Mouse (Mus musculus) heart, adult 18-20 months (tissue): Measurements from ENCODE around the gene 1700016K19Rik. TPM values are rescaled to one million over a fixed set of nuclear protein-coding genes. Genes with fewer than 3 reads are reported as not detected.
A peak's percentile ranks its signal among the peaks of the same experiment; 100 is the strongest.
"Not testable (repeated sequence)": the region's sequence is repeated elsewhere in the genome, so short reads cannot be mapped to it uniquely, and the experiment has no call there.

Experiments used
- DNase-seq, 2 experiments: peaks; one replicate each; pipeline ENCODE4 v3.0.0; 2021 to 2022; ENCODE audit warnings: mixed read lengths in 1 of 2
- total RNA-seq, 2 experiments: library from RNA; stranded (reverse); gene quantifications; 2 replicates each; pipeline ENCODE4 v1.2.3; 2021

Gene 1700016K19Rik
- total RNA-seq, 2 experiments from 2014 or later = 0.64 TPM; not detected in 1

DNA sequence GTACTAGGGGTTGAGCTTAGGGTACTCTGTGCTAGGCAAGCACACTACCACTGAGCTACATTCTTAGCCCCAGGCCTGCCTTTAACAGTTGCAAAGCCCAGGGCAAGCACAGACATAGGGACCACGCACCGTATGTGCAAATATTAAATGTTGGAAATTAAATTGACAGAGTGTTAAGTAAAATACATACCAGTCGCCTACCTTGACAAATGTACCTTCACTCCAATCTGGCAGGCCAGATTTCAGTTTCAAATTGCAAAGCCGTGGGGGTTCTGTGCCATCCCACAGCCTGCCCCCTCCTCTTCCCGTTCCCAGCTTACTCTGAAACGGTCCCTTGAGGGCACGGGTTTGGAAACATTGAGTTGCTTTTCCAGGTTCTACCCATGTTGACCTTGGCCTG, 13.8 kb upstream of the 1700016K19Rik start:
- DNase-seq = no peak

DNA sequence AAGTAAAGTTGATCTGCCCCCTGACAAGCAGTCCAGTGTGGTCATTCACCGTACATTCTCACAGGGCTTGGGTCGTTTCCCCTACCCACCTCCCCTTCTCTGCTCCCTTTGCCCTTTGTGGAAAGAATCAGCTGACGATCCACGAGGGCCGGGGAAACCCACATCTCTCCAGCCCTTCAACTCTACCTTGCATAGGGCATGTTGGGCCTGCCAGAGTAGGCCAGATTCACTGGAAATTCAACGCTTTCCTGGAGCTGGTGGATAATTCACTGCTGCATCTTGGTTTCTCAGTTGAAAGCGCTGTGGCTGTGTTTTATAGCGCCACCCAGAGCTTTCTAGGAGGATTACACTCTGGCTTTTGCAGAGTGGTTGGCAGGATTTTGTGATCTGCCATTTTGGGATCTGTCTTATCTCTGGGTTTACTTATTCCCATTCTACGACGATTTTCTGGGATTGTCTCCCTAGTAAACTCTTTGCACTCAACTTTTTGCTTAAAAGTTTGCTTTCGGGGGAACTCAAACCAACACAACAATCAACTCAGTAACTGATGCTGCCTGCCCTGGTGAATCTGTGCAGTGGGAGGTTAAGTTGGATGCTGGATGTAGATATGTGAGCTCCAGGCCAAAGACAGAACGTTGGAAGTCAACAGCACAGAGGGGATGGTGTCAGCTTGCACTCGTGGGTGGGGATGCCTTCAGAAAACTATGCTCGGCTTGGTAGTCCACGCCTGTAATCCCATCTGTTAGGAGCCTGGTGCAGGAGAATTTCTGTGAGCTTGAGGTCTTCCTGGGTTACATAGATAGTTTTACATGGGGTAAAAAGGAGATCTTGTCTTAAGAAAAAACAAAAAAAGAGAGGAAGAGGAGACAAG, 8.5 kb upstream of the 1700016K19Rik start:
- DNase-seq = no peak

DNA sequence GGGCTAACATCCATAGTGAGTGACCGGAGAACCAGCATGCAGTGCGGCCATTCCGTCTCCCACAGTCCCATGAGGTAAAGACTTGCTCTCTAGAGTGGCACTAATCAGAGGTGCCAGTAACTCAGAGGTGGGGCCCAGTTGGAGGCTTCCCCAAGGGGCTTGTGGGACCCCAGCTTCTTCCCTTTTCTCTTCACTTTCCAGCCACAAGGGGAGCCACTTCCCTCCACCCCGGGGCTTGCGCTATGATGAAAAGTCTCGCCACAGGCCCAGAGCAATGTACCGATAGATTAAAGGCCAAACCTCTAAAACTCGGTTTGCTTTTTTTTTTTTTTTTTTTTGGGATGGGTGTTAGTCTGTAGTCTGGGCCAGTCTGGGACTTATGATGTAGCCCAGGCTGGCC, 7.8 kb upstream of the 1700016K19Rik start:
- DNase-seq = no peak

DNA sequence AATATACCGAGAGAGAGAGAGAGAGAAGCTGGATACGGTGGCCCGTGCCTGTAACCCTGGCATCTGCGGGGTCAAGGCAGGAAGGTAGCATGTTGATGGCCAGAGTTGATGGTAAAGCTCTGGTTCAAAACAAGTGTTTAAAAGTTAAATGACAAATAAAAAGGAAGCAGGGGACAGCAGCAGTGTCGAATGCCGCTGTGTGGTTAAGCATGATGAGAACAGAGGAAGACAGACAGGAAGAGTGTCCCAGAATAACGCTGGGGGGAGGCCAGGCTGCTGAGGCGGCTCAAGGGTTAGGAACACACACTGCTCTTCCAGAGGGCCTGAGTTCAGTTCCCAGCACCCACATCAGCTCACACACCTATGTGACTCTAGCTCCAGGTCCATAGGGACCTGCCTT, 7.2 kb upstream of the 1700016K19Rik start:
- no peak for DNase-seq

DNA sequence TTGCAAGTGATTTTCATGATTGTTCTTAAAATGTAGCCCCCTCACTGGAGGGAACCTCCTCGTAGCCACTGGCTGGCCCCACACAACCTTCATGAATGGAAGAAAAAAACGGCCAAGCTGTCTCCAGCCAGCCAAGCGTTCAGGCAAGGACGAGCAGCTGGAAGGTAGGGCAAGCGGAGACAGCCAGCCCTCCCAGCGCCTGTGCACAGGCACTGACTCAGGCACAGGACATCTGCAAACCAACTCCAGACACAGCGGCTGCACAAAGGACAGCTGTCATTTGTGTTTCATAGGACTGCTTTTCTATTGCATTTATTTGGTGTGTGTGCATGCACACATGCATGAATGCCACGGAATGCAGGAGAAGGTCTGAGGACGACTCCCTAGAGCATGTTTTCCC, 5.4 kb upstream of the 1700016K19Rik start:
- no peak for DNase-seq

DNA sequence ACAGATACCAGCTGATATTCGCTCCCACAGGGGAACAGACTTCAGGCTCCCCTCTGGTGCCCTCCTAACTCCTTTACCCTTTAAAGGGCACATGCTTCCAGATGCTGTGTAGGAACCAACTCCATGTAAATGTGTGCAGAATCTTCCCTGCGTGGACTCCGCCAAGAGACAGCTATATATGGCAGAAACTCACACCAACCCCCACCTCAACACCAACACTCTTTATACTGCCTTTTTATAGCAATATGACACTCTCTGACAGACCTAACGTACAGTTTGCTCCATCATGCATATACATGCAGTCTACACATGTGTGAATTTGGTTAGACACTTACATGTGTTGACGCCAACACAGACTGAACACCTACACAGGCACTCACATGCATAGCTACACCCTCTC, 989 bp downstream of the 1700016K19Rik start:
- DNase-seq = no peak

DNA sequence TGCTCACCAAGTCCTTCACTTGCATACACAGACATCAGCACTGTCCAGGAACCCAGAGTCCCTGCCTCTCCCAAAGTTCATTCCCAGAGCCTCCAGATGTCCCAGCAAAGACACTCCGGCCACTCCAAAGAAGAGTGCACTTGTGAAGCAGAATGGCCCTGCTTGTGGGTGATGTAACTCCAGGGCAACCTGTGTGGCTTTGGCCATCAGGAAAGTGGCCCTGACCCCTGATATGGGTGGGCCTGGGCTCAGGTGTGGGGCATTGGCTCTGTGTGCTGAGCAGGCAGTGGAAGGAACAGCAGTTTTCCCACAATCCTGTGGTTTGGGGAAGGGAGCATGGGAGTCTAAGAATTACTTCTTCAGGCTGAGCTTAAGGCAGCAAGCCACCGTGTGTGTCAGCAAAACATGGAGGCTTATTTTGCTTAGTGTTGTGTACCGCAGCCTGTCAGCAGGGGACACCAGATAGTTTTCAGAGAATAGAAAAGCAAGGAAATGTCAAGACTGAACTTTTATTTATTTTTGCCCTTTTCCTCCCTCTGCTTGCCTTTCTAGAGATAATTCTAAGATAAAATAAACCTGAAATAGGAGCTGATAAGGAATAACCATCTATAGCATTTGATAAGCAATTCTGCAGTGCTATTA, 1.6 kb downstream of the 1700016K19Rik start:
- no peak for DNase-seq

DNA sequence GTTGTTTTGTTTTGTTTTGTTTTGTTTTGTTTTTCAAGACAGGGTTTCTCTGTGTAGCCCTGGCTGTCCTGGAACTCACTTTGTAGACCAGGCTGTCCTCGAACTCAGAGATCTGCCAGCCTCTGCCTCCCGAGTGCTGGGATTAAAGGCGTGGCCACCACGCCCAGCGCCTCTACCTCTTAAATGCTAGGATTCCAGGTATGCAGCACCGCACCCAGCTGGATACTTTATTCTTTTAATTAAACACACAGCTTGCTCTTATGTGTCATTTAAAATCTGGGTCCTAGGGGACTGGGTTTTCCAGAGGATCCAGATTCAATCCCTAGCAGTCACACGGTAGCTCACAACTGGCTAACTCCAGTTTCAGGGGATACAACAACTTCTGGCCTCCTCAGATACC, 4.6 kb downstream of the 1700016K19Rik start:
- DNase-seq = not testable (repeated sequence)

DNA sequence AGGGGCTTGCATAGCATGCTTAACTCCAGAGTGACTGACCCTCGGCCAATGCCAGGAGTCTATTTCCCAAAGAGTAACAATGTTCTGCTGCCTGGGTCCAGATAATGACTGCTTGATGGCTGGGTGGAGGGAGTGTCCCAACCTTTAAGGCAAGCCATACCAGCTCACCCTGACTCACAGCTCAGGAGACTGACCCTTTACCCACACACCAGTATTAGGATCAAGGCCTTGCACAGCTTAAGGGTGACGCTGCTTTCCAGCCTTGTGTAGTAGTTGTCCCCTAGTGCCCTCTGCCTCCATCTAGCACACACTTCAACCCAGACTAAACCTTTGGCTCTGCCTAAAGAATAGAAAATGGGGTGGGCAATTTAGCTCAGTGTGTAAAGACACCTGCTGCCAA, 8.4 kb downstream of the 1700016K19Rik start:
- DNase-seq = no peak

DNA sequence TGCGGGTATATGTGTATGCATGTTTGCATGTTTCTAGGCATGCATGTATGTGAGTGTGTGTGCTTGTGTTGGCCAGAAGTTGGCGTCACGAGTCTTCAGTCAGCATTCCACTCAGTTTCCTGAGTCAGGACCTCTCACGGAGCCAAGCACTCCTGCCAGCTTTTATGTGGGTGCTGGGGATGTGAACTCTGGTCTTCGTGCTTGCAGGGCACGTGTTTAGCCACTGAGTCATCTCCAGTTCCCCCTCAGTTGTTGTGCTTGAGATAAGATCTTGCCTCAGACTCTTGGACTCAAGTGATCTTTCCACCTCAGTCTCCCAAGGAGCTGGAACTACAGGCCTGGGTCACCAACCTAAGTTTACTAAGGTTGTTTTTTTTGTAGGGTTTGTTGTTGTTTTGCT, 9.4 kb downstream of the 1700016K19Rik start:
- DNase-seq = no peak

DNA sequence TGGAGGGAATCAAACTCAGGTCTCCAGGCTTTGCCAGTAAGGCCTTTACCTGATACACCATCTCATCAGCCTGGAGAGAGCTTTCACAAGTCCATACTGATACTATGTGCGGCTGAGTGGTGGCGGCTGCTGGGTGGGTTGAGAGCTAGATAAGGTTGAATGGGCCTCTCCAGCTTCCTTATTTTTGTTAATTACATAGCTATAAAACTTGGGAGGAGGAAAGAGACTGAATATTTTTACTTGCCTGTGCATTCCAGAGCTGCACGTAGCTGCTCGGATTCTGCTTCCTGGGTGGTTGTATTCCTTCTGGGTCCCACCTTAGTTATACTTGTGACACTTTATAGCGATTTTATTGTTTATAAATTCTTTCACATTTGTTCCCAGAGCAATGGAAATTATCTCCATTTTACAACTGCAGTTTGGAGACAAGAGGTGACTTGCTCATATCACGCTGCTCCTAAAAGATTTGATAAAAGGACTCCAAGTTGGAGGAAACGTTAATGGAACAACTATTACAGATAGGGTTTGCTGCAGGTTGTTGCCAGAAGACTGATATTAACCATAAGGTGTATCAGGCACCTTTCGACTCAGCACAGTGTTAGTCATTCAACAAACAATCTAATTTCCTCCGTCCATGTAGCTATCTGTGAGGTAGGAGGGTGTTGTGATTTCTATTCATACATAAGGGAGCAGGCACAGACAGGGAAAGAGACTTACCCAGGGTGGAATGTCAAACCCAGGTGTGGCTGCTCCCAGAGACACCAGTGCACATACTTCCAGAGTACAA, 11.3 kb downstream of the 1700016K19Rik start:
- no peak for DNase-seq

DNA sequence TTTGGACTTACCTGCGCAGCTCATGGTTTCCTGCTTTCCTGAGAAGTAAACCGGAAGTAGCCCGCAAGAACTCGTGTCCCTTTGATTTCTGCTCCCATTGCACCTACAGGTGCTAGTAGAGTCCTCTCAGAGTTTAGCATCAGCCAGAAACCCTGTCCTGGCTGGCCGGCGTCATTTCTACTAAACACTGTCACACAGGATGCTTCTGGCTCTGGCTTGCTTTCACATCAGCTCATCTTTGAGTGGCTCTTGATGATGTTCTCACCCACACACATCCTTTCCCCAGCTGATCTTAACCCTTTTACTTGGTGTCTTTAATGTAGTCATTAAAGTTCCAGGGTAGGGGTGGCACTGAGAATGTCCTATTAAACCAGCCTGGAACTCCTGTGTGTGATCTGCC, 15.5 kb downstream of the 1700016K19Rik start:
- DNase-seq = no peak

DNA sequence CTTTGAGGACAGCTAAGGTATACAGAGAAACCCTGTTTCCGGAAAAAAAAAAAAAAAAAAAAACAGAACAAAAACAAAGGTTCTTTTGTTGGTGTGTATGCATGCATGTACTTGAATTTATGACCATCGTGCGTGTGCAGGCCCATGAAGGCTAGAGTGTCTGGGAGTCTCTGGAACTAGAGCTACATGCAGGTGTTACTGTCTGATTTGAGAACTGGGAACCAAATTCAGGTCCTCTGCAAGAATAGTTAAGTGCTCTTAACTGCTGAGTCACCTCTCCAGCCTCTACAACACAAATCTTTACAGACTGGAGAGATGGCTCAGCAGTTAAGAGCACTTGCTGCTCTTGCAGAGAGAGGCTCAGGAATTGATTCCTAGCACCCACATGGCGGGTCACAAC, 16.1 kb downstream of the 1700016K19Rik start:
- DNase-seq = no peak

DNA sequence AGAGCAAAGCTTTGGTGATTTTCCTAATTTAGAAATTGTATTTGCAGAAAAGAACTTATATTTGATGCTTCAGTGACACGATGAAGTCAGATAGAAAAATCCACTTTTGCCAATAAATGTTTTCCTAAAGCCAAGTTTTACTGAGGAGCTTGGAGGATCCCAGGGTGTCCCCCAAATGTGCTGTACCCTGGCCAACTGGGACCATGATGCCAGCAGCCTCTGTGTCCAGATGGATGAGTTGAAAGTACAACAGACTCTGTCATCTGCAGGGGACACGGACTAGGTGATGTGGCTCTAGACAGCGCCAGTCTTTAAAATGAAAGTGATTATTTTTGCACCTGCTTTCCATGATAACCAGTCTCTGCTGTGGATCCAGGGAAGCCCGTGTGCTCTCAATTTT, 20.2 kb downstream of the 1700016K19Rik start:
- no peak for DNase-seq

DNA sequence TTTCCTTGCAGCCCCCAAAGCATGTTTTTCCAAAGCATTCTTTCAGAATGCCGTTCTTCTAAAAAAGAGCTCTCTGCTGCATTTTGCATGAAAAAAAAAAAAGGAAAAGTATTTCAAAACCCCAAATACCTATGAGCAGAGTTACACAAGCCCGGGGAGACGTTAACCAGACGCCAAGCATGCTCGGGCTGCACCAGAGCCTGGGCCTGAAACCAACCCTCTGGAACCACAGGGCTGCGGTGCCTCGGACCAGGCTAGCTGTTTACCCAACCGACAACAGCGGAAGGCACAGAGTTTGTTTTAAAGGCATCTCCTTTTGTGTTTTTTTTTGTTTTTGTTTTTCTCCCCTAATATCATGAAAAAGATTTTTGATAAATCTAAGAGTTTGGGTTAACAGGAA, 21.2 kb downstream of the 1700016K19Rik start:
- DNase-seq = no peak

DNA sequence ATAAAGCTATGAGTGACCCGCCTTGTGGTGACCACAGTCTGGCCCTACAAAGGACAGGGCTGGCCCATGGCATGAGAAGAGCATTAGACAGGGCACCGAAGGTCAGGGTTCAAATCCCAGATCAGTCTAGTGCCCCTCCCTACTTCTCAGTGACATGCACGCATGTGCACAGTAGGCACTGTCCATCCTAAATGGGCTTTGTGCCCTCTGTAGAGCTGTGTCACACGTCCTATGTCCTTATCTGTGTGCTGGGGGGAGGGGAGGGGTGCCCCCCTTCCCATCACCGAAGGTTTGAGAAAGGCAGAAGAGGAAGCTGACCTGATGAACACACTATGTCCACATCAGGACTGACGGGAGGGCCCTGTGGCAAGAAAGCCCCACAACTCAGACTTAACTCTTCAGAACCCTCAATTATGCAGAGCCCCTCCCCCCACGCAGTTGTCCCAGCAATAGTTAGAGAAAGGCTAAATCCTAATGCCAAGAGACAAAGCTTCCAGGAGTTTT, 25.4 kb downstream of the 1700016K19Rik start:
- no peak for DNase-seq

DNA sequence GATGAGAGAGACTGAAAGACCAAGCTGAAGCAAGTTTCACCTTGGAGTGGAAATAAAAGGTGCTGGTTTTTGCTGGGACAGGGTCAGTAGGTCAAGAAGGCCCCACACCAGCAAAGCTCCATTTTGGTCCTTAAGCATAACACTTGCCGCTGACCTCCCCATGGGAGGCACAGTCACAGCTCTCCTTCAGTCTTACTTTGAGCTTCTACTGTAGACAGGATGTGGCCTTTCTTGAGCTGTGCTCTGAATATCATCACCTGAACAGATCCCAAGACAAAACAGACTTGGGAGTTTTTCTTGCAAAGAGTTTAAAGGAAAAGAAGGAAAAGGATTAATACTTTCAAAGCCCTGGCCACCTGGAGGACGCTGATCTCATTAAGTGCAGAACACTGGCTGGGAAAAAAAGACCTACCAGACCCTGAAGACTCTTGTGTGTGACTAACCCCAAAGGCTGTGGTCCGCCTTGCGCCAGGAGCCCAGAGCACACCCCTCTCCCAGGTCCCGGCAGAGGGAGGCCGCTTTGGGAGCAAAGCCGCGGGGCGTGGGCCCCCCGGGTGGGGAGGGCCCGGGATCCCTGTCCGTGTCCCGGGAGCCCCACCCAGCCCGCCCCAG, 26.9 kb downstream of the 1700016K19Rik start:
- DNase-seq = no peak

DNA sequence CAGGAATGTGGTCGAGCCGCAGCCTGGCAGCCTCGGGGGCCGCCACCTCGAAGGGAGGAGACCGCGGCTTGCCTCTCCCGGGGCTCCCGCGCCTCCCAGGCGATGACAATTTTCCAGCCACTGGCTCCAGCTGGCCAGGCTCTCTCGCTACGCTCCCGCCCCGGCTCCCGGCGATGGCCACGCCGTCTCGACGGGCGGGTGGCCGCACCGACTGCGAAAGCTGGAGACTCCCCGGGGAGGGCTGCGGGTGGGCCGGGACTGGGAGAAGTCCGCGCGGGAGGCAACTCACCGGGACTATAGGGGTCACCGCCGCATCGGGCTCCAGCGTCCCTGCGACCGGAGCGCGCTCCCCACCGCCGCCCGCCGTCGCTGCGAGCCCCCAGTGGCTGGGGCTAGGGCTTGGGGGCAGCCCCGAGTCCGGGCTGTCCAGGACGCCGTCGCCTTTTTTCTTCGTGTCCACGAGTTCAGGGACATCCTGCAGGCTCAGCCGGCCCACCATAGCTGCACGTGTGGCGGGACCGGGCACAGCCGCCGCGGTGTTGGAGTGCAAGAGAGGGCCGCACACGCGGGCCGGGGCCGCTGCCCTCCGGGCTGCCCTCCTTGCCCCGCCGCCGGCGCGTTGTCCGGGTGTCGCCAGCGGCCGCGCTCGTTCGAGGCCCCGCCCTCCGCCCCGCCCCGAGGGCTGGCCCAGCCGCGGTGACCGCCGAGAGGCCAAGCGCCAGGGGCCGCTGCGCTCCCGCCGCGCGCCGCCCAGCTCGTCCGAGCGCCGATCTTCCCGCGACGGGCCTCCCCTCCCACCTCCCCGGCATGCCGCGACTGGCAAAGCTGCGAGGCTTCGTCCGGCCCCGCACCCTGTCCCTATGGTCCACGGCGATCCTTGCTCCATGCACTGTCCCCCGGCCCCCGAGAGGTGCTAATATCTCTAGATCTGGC, 27.7 kb downstream of the 1700016K19Rik start, which contains the start of gene Rflnb:
TSS of gene Rflnb (minus strand) at position 644 of the 933 bp plus-strand sequence.
- peak; percentile 91 to 93 for DNase-seq

DNA sequence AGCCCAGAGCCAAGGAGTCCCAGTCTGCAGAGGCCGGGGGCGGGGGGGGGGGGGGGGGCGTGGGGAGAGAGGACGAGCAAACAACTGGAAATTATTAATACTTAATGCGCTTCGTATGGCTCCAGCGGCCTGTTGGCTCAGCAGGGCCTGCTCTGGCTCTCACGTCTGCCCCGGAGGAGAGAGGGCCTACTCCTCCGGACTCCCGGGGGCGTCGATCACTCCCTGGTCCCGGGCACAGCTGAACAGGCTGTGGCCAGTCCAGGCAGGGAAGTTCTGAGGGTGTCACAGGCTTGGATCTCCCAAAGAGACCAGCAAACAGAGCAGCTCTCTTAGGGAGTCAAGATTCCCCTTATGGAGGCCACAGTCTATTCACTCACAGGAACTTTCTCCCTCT, 28.4 kb downstream of the 1700016K19Rik start:
- DNase-seq = no peak

DNA sequence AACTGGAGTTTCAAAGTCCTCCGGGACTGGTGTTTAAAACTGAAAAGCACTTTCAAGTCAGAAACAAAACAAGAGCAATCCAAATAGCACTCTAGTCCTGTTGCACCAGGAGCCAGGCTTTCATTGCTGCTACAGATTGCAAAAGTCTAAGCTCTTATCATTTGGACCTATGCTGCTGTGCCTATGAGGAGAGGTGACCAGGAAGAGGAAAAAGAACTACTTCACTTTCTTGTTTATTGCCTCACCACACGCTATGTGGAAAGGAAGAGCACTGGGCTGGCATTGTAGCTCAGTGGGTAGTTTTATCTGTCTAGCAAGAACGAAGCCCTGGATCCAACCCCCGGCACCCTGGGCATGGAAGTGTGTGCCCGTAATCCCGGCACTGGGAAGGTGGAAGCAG, 33.6 kb downstream of the 1700016K19Rik start:
- no peak for DNase-seq

DNA sequence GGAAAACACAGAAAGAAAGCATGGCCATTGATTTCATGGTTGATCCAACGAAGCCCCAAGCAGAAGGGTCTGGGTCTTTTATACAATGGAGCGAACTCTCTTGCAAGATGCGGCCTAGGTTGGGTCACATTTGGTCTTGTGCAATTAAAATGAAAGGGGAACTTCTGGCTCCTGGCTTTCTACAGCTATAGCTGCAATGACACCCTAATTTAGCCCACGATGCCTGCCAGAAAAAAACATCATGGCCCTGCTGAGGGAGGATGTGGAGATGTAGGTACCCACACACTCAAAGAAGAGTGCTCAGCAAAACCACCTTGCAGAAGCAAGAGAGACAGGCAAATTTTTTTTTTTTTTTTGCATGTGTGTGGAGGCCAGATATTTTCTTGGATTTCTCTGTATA, 34.1 kb downstream of the 1700016K19Rik start:
- DNase-seq = no peak
